ENCODE assay signal across 7 mouse cellular contexts in genomic region chr13:70276884-70277378, GRCm38 (mm10).
DNase-seq lines count a peak whose midpoint lies in the region; ATAC-seq and TF ChIP-seq lines count a peak whose summit lies in the region.
"Not testable (repeated sequence)": the region's sequence is repeated elsewhere in the genome, so short reads cannot be mapped to it uniquely, and the experiment has no call there.

No protein-coding gene starts in this region.

- TF ChIP-seq EP300 in heart, postnatal 0 days (IDR thresholded peaks at IDR 0.05; ENCODE audit: low read depth), result not testable (repeated sequence)

- not testable (repeated sequence) for H3K27me3 ChIP-seq in heart, embryonic 11.5 days (ENCODE audit: control insufficient read depth, insufficient read depth, low read length); heart, embryonic 14.5 days (ENCODE audit: control insufficient read depth, insufficient read depth, low read length); heart, postnatal 0 days (ENCODE audit: control insufficient read depth, insufficient read depth, low read length); liver, adult 2 months (ENCODE audit: control insufficient read depth, insufficient read depth, low read length); lung, embryonic 14.5 days (ENCODE audit: insufficient read depth, low read length)

- not testable (repeated sequence) for H3K4me2 ChIP-seq in heart, embryonic 11.5 days; heart, embryonic 14.5 days (ENCODE audit: low read length); heart, postnatal 0 days (ENCODE audit: low read depth, low read length); lung, embryonic 14.5 days

- H3K27ac ChIP-seq in embryonic fibroblast, embryonic 13.5 days (ENCODE audit: insufficient read depth, low read length), result peak overlapping the region; percentile 24; the same call in 1 of the 2 replicates
- peak overlapping the region; percentile 68; the same call in 1 of the 2 replicates for H3K27ac ChIP-seq in heart, embryonic 11.5 days (ENCODE audit: low read depth, low read length)
- peak overlapping the region; percentile 14 to 79; a peak in 1 of 4 replicates for H3K27ac ChIP-seq in heart, embryonic 14.5 days (replicated peaks in 1 of 2; ENCODE audit: control insufficient read depth in 1 of 2, insufficient read depth in 1 of 2, low read depth in 2 of 2, low read length in 2 of 2)
- H3K27ac ChIP-seq in heart, postnatal 0 days (ENCODE audit: low read depth), result 0 out of 2 replicates have a peak overlapping the region, but pooled peaks have one; percentile 61
- H3K27ac ChIP-seq in liver, adult 2 months (replicated peaks; ENCODE audit: insufficient read depth, low read depth, low read length), result 0 out of 2 replicates have a peak overlapping the region, but pooled peaks have one; percentile 24
- peak overlapping the region; percentile 9; the same call in 1 of the 2 replicates for H3K27ac ChIP-seq in lung, embryonic 14.5 days (ENCODE audit: low read depth)

- TF ChIP-seq CTCF in embryonic fibroblast, embryonic 13.5 days (IDR thresholded peaks at IDR 0.05; ENCODE audit: borderline replicate concordance, insufficient read depth, low read length); heart, postnatal 0 days (IDR thresholded peaks at IDR 0.05; ENCODE audit: low read depth); liver, adult 2 months (IDR thresholded peaks at IDR 0.05; ENCODE audit: low read depth, low read length); lung, embryonic 14.5 days (IDR thresholded peaks at IDR 0.05; ENCODE audit: low read depth): not testable (repeated sequence)

- H3K9ac ChIP-seq in heart, embryonic 11.5 days (ENCODE audit: low read depth, low read length); heart, embryonic 14.5 days (ENCODE audit: low read length); heart, postnatal 0 days (replicated peaks; ENCODE audit: low read depth, low read length); liver, adult 2 months (ENCODE audit: low read depth, low read length); lung, embryonic 14.5 days: not testable (repeated sequence)

- peak; percentile 37 for DNase-seq in heart, postnatal 0 days (ENCODE audit: low spot score)
- DNase-seq in kidney, postnatal 14 days, result peak; percentile 8
- not testable (repeated sequence) for DNase-seq in liver, adult 2 months (ENCODE audit: extremely low read depth, low read depth, low spot score); lung, embryonic 14.5 days

- 66% methylated on average over 10 of the region's 10 CpGs for WGBS in heart, embryonic 11.5 days (ENCODE audit: insufficient replicate concordance)
- WGBS in heart, embryonic 14.5 days, result 45% methylated on average over 10 of the region's 10 CpGs
- WGBS in heart, postnatal 0 days, result 60% methylated on average over 10 of the region's 10 CpGs
- WGBS in liver, adult 2 months, result 69% methylated on average over 10 of the region's 10 CpGs
- 65% methylated on average over 10 of the region's 10 CpGs for WGBS in lung, embryonic 14.5 days

- not testable (repeated sequence) for H3K9me3 ChIP-seq in heart, embryonic 11.5 days (replicated peaks; ENCODE audit: control insufficient read depth, low read length); heart, embryonic 14.5 days (ENCODE audit: control insufficient read depth, low read length); heart, postnatal 0 days (replicated peaks; ENCODE audit: control insufficient read depth, low read length); lung, embryonic 14.5 days (ENCODE audit: low read depth, low read length)

- not testable (repeated sequence) for H3K79me2 ChIP-seq in liver, adult 2 months (ENCODE audit: control insufficient read depth, insufficient read depth, low read length)

- H3K36me3 ChIP-seq in heart, embryonic 11.5 days (ENCODE audit: control insufficient read depth, insufficient read depth, low read length); heart, embryonic 14.5 days (ENCODE audit: control insufficient read depth, insufficient read depth, low read length); heart, postnatal 0 days (replicated peaks; ENCODE audit: control insufficient read depth, insufficient read depth, low read length); liver, adult 2 months (ENCODE audit: control insufficient read depth, insufficient read depth, low read length); lung, embryonic 14.5 days (ENCODE audit: insufficient read depth): not testable (repeated sequence)

- not testable (repeated sequence) for TF ChIP-seq POLR2A in embryonic fibroblast, embryonic 13.5 days (IDR thresholded peaks at IDR 0.05; ENCODE audit: low read depth, low read length); liver, adult 2 months (IDR thresholded peaks at IDR 0.05; ENCODE audit: extremely low read depth, insufficient read depth, low read length)

- not testable (repeated sequence) for H3K4me1 ChIP-seq in embryonic fibroblast, embryonic 13.5 days (ENCODE audit: control insufficient read depth, insufficient read depth, low read length); heart, embryonic 11.5 days (ENCODE audit: control insufficient read depth, insufficient read depth, low read length); heart, postnatal 0 days (ENCODE audit: control insufficient read depth, insufficient read depth); liver, adult 2 months (ENCODE audit: control insufficient read depth, insufficient read depth, low read length); lung, embryonic 14.5 days (ENCODE audit: insufficient read depth)
- peaks cover 2 to 14% of the 10 kb centered on the region in 2 experiments for H3K4me1 ChIP-seq in heart, embryonic 14.5 days (ENCODE audit: control insufficient read depth in 2 of 2, insufficient read depth in 2 of 2, low read length in 2 of 2)

- H3K4me3 ChIP-seq in embryonic fibroblast, embryonic 13.5 days (ENCODE audit: insufficient read depth, low read length); heart, embryonic 11.5 days (ENCODE audit: low read depth, low read length); heart, embryonic 14.5 days (ENCODE audit: control insufficient read depth in 1 of 2, insufficient read depth in 1 of 2, low read depth in 1 of 2, low read length in 2 of 2); heart, postnatal 0 days (ENCODE audit: low read depth, low read length); liver, adult 2 months (ENCODE audit: insufficient read depth, low read depth, low read length); lung, embryonic 14.5 days (ENCODE audit: low read depth, low read length): not testable (repeated sequence)

- ATAC-seq in heart, embryonic 11.5 days (replicated peaks; ENCODE audit: insufficient number of reproducible peaks, low FRiP score, low TSS enrichment), result 0 out of 2 replicates have a peak, but pooled peaks have one; percentile 52
- ATAC-seq in heart, embryonic 14.5 days (ENCODE audit: insufficient number of reproducible peaks, insufficient read depth, low FRiP score, low read depth), result peak; percentile 25; the same call in 1 of the 2 replicates
- 0 out of 2 replicates have a peak, but pooled peaks have one; percentile 20 for ATAC-seq in heart, postnatal 0 days (ENCODE audit: insufficient read depth, low read depth)
- ATAC-seq in lung, embryonic 14.5 days (ENCODE audit: insufficient read depth), result not testable (repeated sequence)

Comparison
In these comparisons a context has a peak if more than half of its experiments do, and no peak if none do; other contexts are left out.
1. H3K27ac ChIP-seq: peak in every context shown above with its lines; median percentile 68 in heart, embryonic 11.5 days; 61 in heart, postnatal 0 days; 46 in heart, embryonic 14.5 days; 24 in embryonic fibroblast, embryonic 13.5 days; 24 in liver, adult 2 months; 9 in lung, embryonic 14.5 days.